In the genomic region with DNA sequence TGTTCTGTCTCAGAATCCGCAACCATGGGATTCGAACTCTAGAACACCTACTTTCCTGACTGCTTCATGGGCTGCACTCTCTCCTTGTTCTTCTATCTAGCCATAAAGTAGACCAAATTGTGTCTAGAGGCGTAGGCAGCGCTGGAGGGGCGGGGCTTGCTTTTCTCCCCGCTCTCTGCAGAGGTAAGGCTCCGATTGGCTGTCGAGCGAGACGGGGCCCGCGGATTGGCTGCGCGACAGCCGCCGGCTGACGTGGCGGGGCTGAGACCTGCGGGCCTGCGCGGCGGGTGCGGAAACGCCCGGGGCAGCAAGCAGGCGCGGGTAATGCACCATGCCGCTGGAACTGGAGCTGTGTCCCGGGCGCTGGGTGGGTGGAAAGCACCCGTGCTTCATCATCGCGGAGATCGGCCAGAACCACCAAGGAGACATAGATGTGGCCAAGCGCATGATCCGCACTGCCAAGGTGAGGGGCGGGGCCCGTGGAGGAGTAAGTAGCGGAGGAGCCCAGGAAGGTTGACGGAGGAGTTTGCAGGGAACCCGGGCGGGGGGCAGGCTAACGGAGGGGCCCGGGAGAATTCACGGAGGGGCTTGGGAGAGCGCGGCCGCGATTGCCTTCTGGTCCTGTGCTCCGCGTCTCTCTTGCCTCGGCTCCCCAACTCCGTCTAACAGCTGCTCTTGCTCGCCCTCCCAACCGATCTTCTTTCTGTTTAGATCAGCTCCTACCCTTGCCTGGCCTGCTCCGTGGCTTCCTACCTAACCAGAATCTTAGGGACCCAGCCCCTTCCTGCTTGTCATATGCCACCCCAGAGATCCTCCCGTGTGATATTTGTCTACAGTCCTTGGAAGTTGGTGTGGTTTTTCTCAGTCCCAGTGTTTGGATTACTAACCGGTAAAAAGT, we compare ENCODE assay signal across 7 mouse cellular contexts. TPM values are rescaled to one million over a fixed set of nuclear protein-coding genes. Genes with fewer than 3 reads are reported as not detected.
A peak's percentile ranks its signal among the peaks of the same experiment; 100 is the strongest.
DNase-seq lines count a peak whose midpoint lies in the region; ATAC-seq lines count a peak whose summit lies in the region.

A gene (plus strand): TSS at position 221 of the 898 bp plus-strand sequence.

- DNase-seq in adrenal gland, postnatal 14 days = peak; percentile 98
- DNase-seq in embryonic facial prominence, embryonic 11.5 days (ENCODE audit: low spot score) = peak; percentile 96
- DNase-seq in kidney, adult 11 months = peak; percentile 92
- DNase-seq in limb, embryonic 10.5 days (ENCODE audit: low spot score) = peak; percentile 95
- peak; percentile 92 for DNase-seq in spleen, adult 12 weeks (ENCODE audit: low spot score)

- under 1% methylated on average over 58 of the region's 58 CpGs for WGBS in embryonic facial prominence, embryonic 11.5 days
- WGBS in limb, embryonic 10.5 days = 1% methylated on average over 58 of the region's 58 CpGs
- under 1% methylated on average over 58 of the region's 58 CpGs for WGBS in midbrain, embryonic 13.5 days

- no peaks in the 10 kb centered on the region; the same call in none of the 2 replicates for H3K36me3 ChIP-seq in embryonic facial prominence, embryonic 11.5 days (replicated peaks; ENCODE audit: control insufficient read depth, insufficient read depth, low read depth, low read length)
- peaks cover 31% of the 10 kb centered on the region for H3K36me3 ChIP-seq in limb, embryonic 10.5 days
- peaks cover 18% of the 10 kb centered on the region for H3K36me3 ChIP-seq in midbrain, embryonic 13.5 days

- peak within 1 kb of the TSS; percentile 67 for H3K4me2 ChIP-seq in embryonic facial prominence, embryonic 11.5 days (ENCODE audit: low read depth, low read length)
- H3K4me2 ChIP-seq in midbrain, embryonic 13.5 days (replicated peaks) = peak within 1 kb of the TSS; percentile 64

- 0 out of 2 replicates have a peak within 1 kb of the TSS, but pooled peaks have one; percentile 47 for H3K27ac ChIP-seq in embryonic facial prominence, embryonic 11.5 days (replicated peaks; ENCODE audit: low read depth, low read length)
- peak within 1 kb of the TSS; percentile 91 for H3K27ac ChIP-seq in limb, embryonic 10.5 days
- peak within 1 kb of the TSS; percentile 63 for H3K27ac ChIP-seq in midbrain, embryonic 13.5 days

- peak within 1 kb of the TSS; percentile 79 for H3K9ac ChIP-seq in embryonic facial prominence, embryonic 11.5 days (replicated peaks; ENCODE audit: low read length)
- H3K9ac ChIP-seq in midbrain, embryonic 13.5 days (replicated peaks) = peak within 1 kb of the TSS; percentile 80

- H3K9me3 ChIP-seq in embryonic facial prominence, embryonic 11.5 days (replicated peaks; ENCODE audit: control insufficient read depth, low read length) = no peaks in the 10 kb centered on the region
- no peaks in the 10 kb centered on the region for H3K9me3 ChIP-seq in limb, embryonic 10.5 days (replicated peaks)
- no peaks in the 10 kb centered on the region; the same call in 1 of the 2 replicates for H3K9me3 ChIP-seq in midbrain, embryonic 13.5 days

- H3K4me1 ChIP-seq in embryonic facial prominence, embryonic 11.5 days (ENCODE audit: control insufficient read depth, insufficient read depth, low read length) = no peaks in the 10 kb centered on the region
- H3K4me1 ChIP-seq in limb, embryonic 10.5 days = peaks cover 22% of the 10 kb centered on the region
- peaks cover 7% of the 10 kb centered on the region for H3K4me1 ChIP-seq in midbrain, embryonic 13.5 days (replicated peaks)

- peak within 1 kb of the TSS; percentile 84 for H3K4me3 ChIP-seq in embryonic facial prominence, embryonic 11.5 days (ENCODE audit: low read depth, low read length)
- H3K4me3 ChIP-seq in limb, embryonic 10.5 days = peak within 1 kb of the TSS; percentile 88
- peak within 1 kb of the TSS; percentile 75 for H3K4me3 ChIP-seq in midbrain, embryonic 13.5 days (replicated peaks)

- peak; percentile 94 for ATAC-seq in embryonic facial prominence, embryonic 11.5 days (replicated peaks; ENCODE audit: insufficient number of reproducible peaks, low FRiP score, low TSS enrichment, low read depth)
- peak; percentile 91 for ATAC-seq in granulocyte monocyte progenitor cell, adult 5-6 weeks (replicated peaks; ENCODE audit: poor library complexity, severe bottlenecking)
- ATAC-seq in midbrain, embryonic 13.5 days = peak; percentile 99

- no peaks in the 10 kb centered on the region for H3K27me3 ChIP-seq in embryonic facial prominence, embryonic 11.5 days (ENCODE audit: control insufficient read depth, insufficient read depth, low read length)
- no peaks in the 10 kb centered on the region for H3K27me3 ChIP-seq in limb, embryonic 10.5 days (ENCODE audit: low read depth, poor library complexity, severe bottlenecking)
- no peaks in the 10 kb centered on the region for H3K27me3 ChIP-seq in midbrain, embryonic 13.5 days

RNA-seq across cellular contexts. Expression of the gene that starts here (rescaled TPM):
- total RNA-seq in adrenal gland, postnatal 14 days (2021) = 31.5 and 43.4 TPM in 2 replicates
- 90.3 and 97.6 TPM in 2 replicates for polyA plus RNA-seq in embryonic facial prominence, embryonic 11.5 days (2014; fragmentation: Nextera tagmentation; extraction: Ambion mirVana)
- 77.2 and 94.3 TPM in 2 replicates for total RNA-seq in granulocyte monocyte progenitor cell, adult 5-6 weeks (2014; fragmentation: Nextera tagmentation)
- 86.2 and 97.0 TPM in 2 replicates for total RNA-seq in granulocyte monocyte progenitor cell, adult 5-6 weeks (2017)
- 87.2 and 96.1 TPM in 2 replicates for polyA plus RNA-seq in limb, embryonic 10.5 days (2016; fragmentation: Nextera tagmentation; extraction: Ambion mirVana)
- polyA plus RNA-seq in midbrain, embryonic 13.5 days (2015; fragmentation: Nextera tagmentation; extraction: Ambion mirVana) = 63.2 and 63.9 TPM in 2 replicates

Comparison
In these comparisons a context has a peak if more than half of its experiments do, and no peak if none do; other contexts are left out.
1. Peak in every context shown above with its lines: DNase-seq, ATAC-seq, H3K4me3 ChIP-seq and H3K27ac ChIP-seq.